Mouse (Mus musculus) right cerebral cortex, postnatal 14 days (tissue): ENCODE data around the gene Tpsb2.

Experiments
- DNase-seq: peaks from one replicate; pipeline ENCODE4 v3.0.0; 2022

Tpsb2 gene

DNA sequence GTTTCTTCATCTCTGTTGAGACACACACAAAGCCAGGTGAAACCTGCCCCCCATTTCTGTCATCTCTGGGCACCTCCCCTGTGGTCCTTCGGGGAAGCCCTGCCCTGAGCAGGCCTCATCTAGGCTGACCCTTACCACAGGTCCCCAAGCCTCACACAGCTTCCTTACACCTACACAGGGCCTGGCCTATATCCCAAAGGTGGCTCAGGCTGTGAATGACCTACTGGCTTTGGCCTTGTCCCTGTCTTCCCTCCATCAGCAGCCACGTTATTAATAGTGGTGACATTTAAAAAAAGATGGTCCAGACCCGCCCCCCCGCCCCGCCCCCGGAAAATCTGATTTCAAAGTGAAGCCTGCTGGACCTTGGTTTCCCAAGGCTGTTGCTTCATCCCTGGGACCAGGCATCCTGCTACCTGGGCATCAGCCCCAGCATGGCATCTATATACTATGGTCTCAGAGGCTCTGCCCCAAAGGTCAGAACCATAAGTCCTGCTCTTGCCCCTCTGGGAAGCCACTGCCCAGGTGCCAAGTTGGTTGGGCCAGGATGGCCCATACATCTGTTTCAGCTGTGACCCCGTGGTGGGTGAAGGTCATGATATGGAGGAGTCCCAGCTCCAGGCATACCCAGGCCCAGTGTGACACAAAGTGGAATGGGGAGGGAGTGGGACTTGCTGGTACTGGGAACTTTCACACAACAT lies 42.3 kb downstream of the Tpsb2 start:
- DNase-seq, result no peak

DNA sequence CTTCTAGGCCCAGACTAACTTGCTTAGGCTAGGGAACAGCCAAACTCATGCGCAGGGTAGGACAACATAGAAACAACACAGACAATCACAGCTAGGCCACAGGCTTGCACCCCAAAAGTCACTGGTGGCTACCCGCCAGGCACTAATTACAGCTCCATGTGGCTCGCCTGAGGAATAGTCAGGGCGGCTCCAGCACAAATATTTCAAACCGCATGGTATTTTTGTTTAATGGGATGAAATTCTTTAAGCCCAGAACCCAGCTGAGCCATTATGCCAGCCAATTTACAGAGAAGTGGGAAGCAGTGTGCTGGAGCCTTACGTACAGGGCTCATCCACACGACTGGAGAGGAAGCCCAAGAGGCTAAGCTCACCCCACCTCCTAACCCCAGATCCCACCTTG lies 43.5 kb downstream of the Tpsb2 start:
- no peak for DNase-seq

DNA sequence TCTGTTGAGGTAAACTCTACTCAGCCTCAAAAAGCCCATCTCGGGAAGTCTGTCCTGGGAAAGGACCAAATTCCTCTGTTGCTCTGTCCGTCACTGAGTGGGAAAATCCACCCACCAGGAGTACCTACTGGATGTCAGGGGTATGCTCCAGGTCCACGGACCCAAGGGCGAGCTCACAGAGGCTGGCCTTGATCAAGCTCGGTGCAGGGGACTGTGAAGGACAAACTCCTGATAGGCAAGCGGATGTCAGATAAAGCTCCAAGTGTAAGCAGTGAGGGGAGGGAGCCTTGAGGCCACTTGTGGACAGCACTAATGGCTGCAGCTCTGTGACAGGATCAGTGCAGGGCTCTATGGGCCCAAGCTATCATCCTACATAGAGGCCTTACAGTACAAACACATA lies 44.1 kb downstream of the Tpsb2 start:
- no peak for DNase-seq

DNA sequence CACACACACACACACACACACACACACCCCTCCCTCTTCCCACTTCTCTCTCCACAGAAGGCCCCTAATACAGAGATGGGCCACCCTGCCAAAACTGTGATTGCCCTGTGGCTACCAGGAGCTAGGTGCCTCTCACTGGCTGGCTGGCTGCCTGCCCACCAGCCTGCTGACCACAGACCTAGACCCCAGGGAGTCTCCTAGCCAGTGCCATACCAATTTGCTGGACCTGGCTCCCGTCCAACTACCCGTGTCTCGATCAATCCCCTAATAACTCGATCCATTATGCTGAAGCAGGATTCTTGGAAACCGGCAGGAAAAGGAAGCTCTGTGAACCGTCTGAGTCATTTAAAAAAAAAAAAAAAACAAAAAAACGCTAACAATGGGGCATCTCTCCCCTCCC lies 44.7 kb downstream of the Tpsb2 start:
- no peak for DNase-seq

DNA sequence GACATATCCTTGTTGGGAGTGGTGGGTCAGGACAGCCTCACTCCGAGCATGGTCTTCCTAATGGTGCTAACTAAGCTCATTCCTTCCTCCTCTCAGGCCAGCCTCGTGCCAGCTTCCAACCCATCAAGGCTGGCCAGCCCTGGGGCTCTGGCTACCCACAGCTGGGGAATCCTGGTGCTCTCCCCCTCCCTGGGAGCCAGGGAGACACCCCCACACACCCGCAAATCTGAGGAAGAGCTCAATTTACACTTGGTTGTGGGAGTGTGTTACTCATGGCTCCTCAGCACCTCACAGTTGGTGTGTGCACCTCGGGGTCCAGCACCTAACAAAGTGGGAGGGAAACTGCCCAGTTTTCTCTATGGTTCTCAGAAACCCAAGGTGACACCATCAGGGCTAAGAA lies 45.1 kb downstream of the Tpsb2 start:
- no peak for DNase-seq

DNA sequence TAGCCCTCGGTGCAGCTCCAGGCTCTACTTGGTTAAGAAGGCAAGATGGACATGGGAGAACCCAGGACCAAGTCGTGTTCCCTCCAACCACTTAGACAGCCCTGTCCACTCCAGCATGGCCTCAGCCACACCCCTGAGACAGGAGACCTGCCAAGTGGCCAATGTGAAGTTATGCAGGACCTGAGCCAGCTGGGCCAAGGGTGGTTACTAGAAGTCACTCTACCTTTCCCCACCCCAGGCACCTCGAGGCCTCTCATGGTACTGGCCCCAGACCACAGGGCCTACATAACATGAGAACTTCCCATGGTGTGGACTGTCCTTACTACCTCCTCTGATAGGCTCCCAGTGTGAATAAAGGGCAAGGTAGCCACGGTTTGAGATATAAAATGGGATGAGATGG lies 48.1 kb downstream of the Tpsb2 start:
- no peak for DNase-seq

DNA sequence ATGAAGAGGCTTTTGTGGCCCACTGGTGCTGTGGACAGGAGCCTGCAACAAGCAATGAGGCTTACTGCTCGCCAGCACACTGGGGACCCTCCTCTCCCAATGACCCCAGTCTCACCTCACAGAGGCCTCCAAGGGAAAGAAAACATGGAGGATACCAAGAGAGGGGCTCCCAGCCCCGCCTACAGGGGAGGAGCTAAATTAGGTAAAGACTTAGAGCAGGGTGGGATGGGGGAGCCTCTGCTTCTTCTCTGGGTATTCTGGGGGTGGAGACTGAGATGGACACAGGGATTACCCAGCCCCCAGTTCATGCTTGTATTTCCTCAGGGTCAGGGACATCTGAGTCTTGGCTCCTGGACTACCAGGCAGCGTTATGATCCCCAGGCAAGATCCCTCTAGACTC lies 48.8 kb downstream of the Tpsb2 start:
- DNase-seq, result no peak

DNA sequence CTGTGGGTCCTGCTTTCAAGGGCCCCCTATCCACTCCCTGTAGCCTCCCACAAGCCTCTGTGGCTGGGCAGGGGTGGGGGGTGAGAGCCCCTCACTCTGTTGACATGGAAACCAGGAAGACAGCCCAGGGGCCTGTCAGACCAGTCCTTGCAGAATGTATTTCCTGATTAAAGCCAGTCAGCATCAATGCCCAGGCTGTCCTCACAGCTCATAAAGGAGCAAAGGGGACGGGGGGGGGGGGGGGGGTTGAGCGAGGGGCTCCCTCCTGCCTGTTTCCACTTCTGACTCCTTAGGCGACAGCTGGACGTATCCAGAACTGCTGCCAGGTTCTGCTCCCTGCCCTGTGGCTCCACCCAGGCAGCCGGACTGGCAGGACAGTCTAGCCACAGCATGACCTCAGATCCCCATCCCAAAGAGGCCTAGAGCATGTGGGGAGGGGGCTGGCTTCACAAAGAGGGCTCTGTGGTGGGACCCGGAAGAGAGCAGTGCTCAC lies 49.4 kb downstream of the Tpsb2 start:
- no peak for DNase-seq

DNA sequence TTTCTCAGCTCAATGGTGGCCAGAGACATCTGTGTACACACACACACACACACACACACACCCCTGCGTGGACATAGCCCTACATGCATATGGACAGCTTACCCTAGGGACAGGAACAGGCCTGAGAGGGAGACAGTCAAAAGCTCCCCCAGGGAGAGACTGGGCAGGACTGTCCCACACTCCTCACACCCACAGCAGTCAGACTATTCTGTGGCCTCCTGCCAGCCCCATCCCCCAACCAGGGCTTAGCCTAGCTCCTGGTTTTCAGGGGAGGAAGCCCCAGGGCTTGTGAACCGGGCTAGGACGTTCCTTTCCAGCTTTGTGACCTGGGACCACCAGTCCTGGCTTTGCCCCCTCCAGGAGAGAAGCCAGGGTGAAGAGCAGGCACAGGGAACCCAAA lies 50.1 kb downstream of the Tpsb2 start:
- no peak for DNase-seq

DNA sequence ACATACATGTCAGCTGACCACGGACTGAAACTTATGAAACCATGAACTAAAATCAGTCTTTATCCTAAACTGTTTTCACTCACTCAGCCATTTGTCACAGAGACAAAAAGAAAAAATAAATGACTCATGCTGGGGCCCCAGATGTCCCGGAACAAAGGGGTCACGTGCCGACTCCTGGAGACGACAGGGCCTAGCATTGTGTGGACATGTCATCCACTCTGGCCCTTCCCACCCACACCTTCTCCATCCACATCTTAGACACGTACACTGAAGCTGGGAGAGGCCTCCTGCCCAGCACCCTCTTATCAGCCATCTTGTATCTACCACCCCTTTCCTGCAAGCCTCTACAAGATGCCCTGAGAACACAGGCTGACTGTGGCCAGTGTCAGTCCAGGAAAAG lies 51.9 kb downstream of the Tpsb2 start:
- no peak for DNase-seq
